Mouse (Mus musculus) liver, embryonic 12.5 days (tissue): Measurements from ENCODE around the gene Hist1h2bk. TPM values are rescaled to one million over a fixed set of nuclear protein-coding genes. Genes with fewer than 3 reads are reported as not detected.
"Not testable (repeated sequence)": the region's sequence is repeated elsewhere in the genome, so short reads cannot be mapped to it uniquely, and the experiment has no call there.

Experiments
- ATAC-seq: fragments of 200-750 bp; cut with Nextera tagmentation; 2 replicates; pipeline ENCODE4 v1.8.0; 2017; ENCODE audit warnings: moderate number of reproducible peaks, mild to moderate bottlenecking, moderate library complexity
- H3K27ac ChIP-seq: fragments of 300-500 bp; sonication (generic); 2 replicates; pipeline ENCODE4 v1.5.1; 2016; ENCODE audit warnings: mild to moderate bottlenecking
- H3K27me3 ChIP-seq: fragments of 300-500 bp; sonication (generic); replicated peaks from 2 replicates; pipeline ENCODE4 v1.6.1; 2016; ENCODE audit warnings: mild to moderate bottlenecking, moderate library complexity
- H3K36me3 ChIP-seq: fragments of 300-500 bp; sonication (generic); 2 replicates; pipeline ENCODE4 v1.6.1; 2016; ENCODE audit warnings: mild to moderate bottlenecking, moderate library complexity
- H3K4me1 ChIP-seq: fragments of 300-500 bp; sonication (generic); 2 replicates; pipeline ENCODE4 v1.6.1; 2016
- H3K4me2 ChIP-seq: fragments of 300-500 bp; sonication (generic); 2 replicates; pipeline ENCODE4 v1.6.1; 2016; ENCODE audit warnings: mild to moderate bottlenecking, moderate library complexity
- H3K4me3 ChIP-seq: fragments of 300-500 bp; sonication (generic); 2 replicates; pipeline ENCODE4 v1.5.1; 2016; ENCODE audit warnings: mild to moderate bottlenecking, moderate library complexity
- H3K9ac ChIP-seq: fragments of 300-500 bp; sonication (generic); 2 replicates; pipeline ENCODE4 v1.6.1; 2016; ENCODE audit warnings: mild to moderate bottlenecking, moderate library complexity
- H3K9me3 ChIP-seq: fragments of 300-500 bp; sonication (generic); replicated peaks from 2 replicates; pipeline ENCODE4 v1.6.1; 2016; ENCODE audit warnings: mild to moderate bottlenecking, moderate library complexity
- WGBS: fragments of 180-500 bp; shearing (Covaris S2); methylation state at CpG from one replicate; pipeline ENCODE4 v1.1.7; 2016; ENCODE audit not compliant: insufficient replicate concordance; 5-methylcytosine and 5-hydroxymethylcytosine counted together
- polyA plus RNA-seq: library from polyadenylated mRNA; unstranded; fragments of >200 nt; fragmentation: Nextera tagmentation; extraction: Ambion mirVana; gene quantifications from 2 replicates; pipeline ENCODE4 v1.2.1, GENCODE M21; 2016

Hist1h2bk gene
- polyA plus RNA-seq, 1 experiment from 2014 or later: 4.8 TPM

DNA sequence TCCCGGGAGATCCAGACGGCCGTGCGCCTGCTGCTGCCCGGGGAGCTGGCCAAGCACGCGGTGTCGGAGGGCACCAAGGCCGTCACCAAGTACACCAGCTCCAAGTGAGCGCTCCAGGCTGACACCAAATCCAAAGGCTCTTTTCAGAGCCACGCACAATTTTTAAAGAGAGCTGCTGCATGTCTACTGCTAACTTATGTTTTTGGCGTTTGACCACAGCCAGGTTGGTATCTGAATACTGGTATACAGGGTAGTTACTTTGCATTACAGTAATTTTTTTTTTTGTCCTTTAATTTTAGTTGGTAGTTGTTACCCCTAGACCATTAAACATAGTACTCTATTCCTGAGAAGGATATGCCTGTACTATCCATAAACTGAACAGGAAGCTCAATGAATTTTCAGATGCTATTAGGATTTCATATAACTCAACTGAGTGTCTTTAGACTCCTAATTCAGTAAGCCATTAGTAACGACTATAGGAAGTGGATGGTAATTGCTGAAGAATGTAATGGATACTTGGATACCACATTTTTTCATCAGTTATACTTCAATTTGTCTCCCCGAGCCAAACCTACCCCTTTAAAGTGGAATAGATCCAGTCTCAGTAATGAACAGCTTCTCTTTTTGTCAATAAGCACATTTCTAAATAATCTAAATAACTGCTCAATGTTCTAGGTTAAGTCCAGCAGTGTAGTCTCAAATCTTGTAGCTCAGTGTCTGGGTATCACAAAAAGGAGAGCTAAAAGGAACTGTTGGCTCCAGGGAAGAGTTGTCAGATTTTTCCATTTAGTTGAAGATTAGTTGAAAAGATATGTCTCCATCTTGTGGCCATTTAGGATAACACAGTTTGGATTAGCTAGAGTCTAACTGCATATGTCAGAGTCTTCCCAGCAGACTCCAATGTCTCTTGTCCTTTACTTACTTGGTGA is 8.1 kb downstream of the Hist1h2bk start:
- H3K4me3 ChIP-seq: peak overlapping the region; percentile 51
- H3K27ac ChIP-seq: peak overlapping the region; percentile 96
- H3K4me1 ChIP-seq: peaks cover 47% of the 10 kb centered on the region
- H3K36me3 ChIP-seq: no peaks in the 10 kb centered on the region
- H3K27me3 ChIP-seq: no peaks in the 10 kb centered on the region
- no peaks in the 10 kb centered on the region for H3K9me3 ChIP-seq
- peak overlapping the region; percentile 72 for H3K9ac ChIP-seq
- WGBS: 2% methylated on average over 14 of the region's 14 CpGs
- peak; percentile 20 for ATAC-seq
- peak overlapping the region; percentile 69 for H3K4me2 ChIP-seq

DNA sequence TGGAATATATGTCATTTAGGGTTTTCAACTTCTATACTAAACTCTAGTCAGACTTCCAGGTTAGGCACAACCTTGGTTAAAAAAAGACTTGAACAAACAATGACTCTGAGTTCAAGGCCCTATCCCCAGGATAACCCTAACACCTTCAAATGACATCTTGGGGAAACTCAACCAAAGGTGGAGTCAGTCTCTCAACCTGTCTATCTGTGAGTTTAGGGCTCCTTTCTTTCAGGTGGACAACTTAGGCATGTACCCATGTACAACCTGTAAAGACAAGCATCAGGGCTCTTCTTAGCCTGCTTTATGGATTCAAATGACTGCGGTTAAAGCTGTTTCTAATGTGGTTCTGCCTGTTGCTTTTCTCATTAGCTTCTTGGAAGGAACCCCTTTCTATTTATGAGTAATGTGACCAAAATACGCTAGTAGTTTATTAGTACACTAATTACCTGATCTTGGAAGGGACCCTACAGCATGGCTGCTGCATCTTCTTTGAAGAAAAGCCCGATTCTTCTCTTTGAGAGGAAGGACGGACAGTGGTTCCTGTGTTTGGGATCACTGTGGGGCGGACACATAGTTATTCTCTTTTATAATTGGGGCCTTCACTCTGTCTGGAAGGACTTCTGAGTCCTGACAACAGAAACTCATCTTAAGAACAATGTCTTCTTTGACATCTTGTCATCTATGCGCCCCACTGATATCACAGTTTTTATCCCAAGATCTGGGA is 8.9 kb downstream of the Hist1h2bk start:
- Histone ChIP-seq H3K4me2 (peak overlapping the region; percentile 69), H3K27me3 (no peaks in the 10 kb centered on the region), H3K4me1 (peaks cover 46% of the 10 kb centered on the region), H3K4me3 (peak overlapping the region; percentile 51), H3K36me3 (no peaks in the 10 kb centered on the region), H3K9ac (peak overlapping the region; percentile 72), H3K27ac (peak overlapping the region; percentile 96), H3K9me3 (no peaks in the 10 kb centered on the region)
- 84% methylated on average over 6 of the region's 6 CpGs for WGBS
- ATAC-seq: no peak

DNA sequence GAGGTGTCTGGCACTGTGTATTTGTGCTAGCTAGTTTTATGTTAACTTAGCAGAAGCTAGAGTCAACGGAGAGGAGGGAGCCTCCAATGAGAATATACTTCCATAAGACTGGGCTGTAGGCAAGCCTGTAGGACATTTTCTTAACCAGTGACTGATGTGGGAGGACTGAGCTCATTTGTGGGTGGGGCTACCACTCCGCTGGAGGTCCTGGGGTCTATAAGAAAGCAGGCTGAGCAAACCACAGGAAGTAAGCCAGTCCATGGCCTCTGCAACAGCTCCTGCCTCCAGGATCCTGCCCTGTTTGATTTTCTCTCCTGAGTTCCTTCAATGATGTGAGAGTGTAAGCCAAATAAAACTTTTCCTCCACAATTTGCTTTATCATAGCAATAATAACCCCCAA is 9.6 kb downstream of the Hist1h2bk start:
- H3K27me3 ChIP-seq: no peaks in the 10 kb centered on the region
- peaks cover 42% of the 10 kb centered on the region for H3K4me1 ChIP-seq
- H3K36me3 ChIP-seq: no peaks in the 10 kb centered on the region
- peak overlapping the region; percentile 69 for H3K4me2 ChIP-seq
- peak overlapping the region; percentile 72; the same call in 1 of the 2 replicates for H3K9ac ChIP-seq
- H3K27ac ChIP-seq: peak overlapping the region; percentile 96; the same call in 1 of the 2 replicates
- no peak overlapping the region for H3K4me3 ChIP-seq
- ATAC-seq: no peak
- WGBS: 33% methylated on average over 2 of the region's 2 CpGs
- H3K9me3 ChIP-seq: no peaks in the 10 kb centered on the region

DNA sequence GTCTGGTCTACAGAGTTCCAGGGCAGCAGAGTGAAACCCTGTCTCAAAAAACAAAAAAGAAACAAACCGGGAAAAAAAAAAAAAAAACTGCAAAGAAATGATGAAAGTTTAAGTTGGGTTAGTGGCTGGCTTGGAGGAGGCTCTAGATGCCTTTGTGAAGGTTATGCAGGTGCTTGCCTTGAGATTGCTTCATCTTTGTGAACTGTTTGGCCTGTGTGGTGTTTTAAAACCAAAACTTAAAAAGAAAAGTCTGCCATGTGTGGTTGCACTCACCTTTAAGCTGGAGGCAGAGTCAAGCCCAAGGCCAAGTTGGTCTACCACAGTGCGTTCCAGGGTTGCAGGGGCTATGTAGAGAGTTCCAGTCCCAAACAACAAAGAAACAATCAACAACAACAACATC is 13.4 kb downstream of the Hist1h2bk start:
- WGBS: 79% methylated on average over 2 of the region's 2 CpGs
- Histone ChIP-seq H3K4me3 (no peak overlapping the region), H3K9me3 (no peaks in the 10 kb centered on the region), H3K4me2 (peak overlapping the region; percentile 33), H3K4me1 (peaks cover 46% of the 10 kb centered on the region), H3K27me3 (no peaks in the 10 kb centered on the region), H3K36me3 (no peaks in the 10 kb centered on the region), H3K27ac (no peak overlapping the region), H3K9ac (no peak overlapping the region)
- ATAC-seq: no peak

DNA sequence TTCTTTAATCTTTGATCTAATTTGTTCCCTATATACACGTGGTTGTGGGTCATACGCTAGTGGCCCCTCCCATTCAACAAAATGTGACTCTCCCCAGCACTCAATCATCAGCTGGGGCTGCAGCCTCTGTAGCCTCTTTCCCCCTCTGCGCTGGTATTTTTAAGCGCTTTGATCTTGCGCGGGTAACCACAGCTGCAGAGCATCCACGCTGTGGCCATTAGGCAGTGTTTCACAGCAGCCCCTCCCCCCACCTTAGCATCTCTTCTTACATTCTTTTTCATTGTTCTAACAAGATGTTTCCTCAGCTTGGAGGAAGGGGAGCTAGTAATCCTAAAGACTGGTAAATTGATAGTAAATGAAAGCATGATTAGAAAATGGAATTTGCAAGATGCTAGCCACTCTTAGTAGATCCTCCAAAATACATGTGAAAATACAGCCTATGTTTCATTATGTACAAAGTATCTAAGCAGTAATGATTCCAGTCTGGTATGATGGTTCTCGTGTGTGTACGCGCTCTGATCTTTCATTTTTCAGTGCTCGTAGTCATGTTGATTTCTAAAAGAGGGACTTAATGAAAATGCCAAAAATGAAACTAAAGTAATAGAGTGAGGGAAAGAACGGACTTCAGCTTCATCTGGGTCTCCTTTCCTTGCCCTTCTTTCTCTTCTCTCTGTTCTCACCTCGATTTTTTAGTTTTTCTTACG is 14.2 kb downstream of the Hist1h2bk start:
- Histone ChIP-seq H3K9me3 (no peaks in the 10 kb centered on the region), H3K4me1 (peaks cover 39% of the 10 kb centered on the region), H3K4me2 (peak overlapping the region; percentile 88), H3K27ac (peak overlapping the region; percentile 80), H3K9ac (peak overlapping the region; percentile 73), H3K36me3 (no peaks in the 10 kb centered on the region), H3K27me3 (no peaks in the 10 kb centered on the region), H3K4me3 (peak overlapping the region; percentile 66)
- 0 out of 2 replicates have a peak, but pooled peaks have one; percentile 13 for ATAC-seq
- 2% methylated on average over 14 of the region's 14 CpGs for WGBS

DNA sequence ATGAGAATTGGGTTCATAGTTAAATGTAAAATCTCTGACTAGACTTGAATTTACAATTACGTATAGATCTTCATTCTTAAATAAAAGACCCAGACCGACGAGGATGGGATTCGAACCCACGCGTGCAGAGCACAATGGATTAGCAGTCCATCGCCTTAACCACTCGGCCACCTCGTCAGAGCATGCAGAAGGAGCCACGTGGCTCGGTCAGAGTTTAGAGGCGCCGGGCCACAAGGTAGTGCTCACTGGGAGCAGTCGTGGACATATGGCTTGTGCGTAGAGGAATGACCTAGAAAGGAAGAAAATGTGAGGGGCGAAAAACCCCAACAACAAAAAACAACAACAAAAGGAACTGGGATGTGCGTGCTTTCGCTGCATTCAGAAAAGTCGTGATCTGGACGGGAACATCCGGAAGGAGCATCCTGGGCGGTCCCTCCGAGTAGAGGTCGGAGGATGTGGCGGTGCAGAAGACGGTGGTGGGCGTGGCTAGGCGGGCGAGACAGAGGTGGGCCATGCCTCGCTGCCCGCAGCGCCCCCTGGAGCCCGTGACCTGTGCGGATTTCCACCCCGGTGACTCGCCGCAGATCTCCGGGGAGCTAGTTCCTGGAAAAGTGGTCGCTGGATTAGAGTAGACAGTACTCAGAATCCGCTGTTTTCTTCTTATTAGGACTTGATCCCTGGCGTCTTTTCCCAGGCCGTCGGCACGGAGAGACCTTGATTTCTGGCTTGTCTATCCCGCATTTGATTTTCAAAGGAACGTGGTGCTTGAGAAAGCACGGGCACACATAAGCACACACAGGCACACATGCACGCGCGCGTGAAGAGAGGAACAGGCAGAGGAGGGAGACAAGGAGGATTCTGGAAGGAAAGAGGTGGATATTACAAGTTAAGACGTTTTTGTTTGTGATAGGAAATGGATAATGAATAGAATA is 15.2 kb downstream of the Hist1h2bk start:
- H3K4me1 ChIP-seq: peaks cover 30% of the 10 kb centered on the region
- peak overlapping the region; percentile 66 for H3K4me3 ChIP-seq
- H3K27me3 ChIP-seq: no peaks in the 10 kb centered on the region
- ATAC-seq: peak; percentile 96
- peak overlapping the region; percentile 88 for H3K4me2 ChIP-seq
- peak overlapping the region; percentile 73 for H3K9ac ChIP-seq
- H3K9me3 ChIP-seq: no peaks in the 10 kb centered on the region
- under 1% methylated on average over 52 of the region's 52 CpGs for WGBS
- H3K36me3 ChIP-seq: no peaks in the 10 kb centered on the region
- H3K27ac ChIP-seq: peak overlapping the region; percentile 80

DNA sequence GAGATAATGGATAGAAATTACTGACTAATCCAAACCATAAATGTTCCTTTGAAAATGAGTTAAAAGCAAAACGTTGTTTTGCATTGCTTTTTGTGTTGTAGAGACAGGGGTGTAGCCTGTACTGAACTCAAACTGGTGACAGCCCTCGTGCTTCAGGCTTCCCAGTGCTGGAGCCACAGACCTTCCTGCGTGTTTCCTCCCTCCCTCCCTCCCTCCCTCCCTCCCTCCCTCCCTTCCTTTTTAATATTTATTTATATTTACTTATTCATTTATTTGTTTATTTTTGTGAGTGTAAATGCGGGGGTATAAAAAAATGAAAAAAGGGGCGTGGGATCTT is 15.8 kb downstream of the Hist1h2bk start:
- Histone ChIP-seq H3K9ac (peak overlapping the region; percentile 73), H3K36me3 (no peaks in the 10 kb centered on the region), H3K4me3 (peak overlapping the region; percentile 66), H3K27me3 (no peaks in the 10 kb centered on the region), H3K4me2 (peak overlapping the region; percentile 88), H3K4me1 (peaks cover 26% of the 10 kb centered on the region), H3K9me3 (no peaks in the 10 kb centered on the region), H3K27ac (peak overlapping the region; percentile 80; the same call in 1 of the 2 replicates)
- 14% methylated on average over 5 of the region's 5 CpGs for WGBS
- no peak for ATAC-seq

DNA sequence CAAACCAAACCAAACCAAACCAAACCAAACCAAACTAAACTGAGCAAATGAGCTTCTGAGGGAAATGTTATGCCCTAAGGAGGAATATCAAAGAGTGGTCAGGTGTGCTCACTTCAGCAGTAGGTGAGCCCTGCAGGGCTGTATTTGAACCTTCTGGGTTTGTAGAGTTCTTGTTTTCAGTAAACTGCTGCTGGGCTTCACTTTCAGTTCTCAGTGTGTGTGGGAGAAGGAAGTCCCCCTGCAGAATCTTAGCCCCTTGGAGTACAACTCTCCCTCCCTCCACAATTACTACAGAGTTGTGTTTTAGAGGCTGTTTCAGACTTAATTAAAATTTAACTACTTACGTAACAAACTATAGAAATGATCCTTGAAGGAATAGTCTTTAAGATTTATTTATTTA is 18.1 kb downstream of the Hist1h2bk start:
- no peak for ATAC-seq
- WGBS: 73% methylated on average over 1 of the region's 1 CpGs
- Histone ChIP-seq H3K9me3 (no peaks in the 10 kb centered on the region), H3K36me3 (no peaks in the 10 kb centered on the region), H3K27me3 (no peaks in the 10 kb centered on the region), H3K27ac (no peak overlapping the region), H3K9ac (no peak overlapping the region), H3K4me3 (no peak overlapping the region), H3K4me1 (peaks cover 22% of the 10 kb centered on the region), H3K4me2 (no peak overlapping the region)

DNA sequence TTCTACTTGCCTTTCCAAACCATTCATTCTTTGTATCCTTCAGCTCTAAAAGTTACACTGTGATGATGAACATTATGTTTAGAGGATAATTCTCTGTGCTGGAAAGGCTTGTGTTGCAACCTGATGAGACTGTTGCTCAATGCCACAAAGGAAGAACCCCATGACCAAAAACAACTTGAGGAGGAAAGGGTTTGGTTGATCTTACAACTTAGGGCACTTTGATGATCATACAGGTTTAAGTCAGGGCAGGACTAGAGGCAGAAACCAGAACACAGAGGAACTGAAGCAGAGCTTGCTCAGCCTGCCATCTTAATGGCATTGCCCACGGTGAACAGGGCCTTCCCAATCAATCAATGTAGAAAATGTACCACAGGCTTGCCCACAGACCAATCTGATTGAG is 25.8 kb downstream of the Hist1h2bk start:
- Histone ChIP-seq H3K4me2 (no peak overlapping the region), H3K4me1 (no peaks in the 10 kb centered on the region), H3K27ac (no peak overlapping the region), H3K9ac (no peak overlapping the region), H3K36me3 (no peaks in the 10 kb centered on the region), H3K9me3 (no peaks in the 10 kb centered on the region), H3K4me3 (no peak overlapping the region), H3K27me3 (no peaks in the 10 kb centered on the region)
- no peak for ATAC-seq
- whole genome bisulfite sequencing: 28% methylated on average over 1 of the region's 1 CpGs

DNA sequence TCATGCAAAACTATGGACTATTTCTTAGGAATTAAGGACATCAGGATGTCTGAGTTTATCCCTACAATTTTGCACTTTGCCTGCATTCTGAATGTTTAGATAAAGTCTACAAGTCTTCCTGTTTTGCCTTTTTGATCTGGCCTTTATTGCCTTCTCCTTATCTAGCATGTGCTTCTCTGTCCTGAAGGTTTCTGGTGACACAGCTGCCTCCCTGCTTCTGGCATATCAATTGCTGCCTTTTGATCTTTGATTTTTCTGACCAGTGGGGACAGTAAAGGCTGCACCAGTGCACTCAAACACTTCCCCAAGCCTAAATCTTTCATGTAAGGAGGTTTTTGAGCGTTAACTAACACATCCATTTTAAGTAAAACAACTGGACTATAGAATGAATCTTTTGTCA is 27.8 kb downstream of the Hist1h2bk start:
- H3K36me3 ChIP-seq: no peaks in the 10 kb centered on the region
- H3K9me3 ChIP-seq: no peaks in the 10 kb centered on the region
- no peaks in the 10 kb centered on the region for H3K27me3 ChIP-seq
- no peak overlapping the region for H3K4me2 ChIP-seq
- H3K27ac ChIP-seq: no peak overlapping the region
- no peak overlapping the region for H3K9ac ChIP-seq
- WGBS: 53% methylated on average over 1 of the region's 1 CpGs
- no peak for ATAC-seq
- H3K4me1 ChIP-seq: no peaks in the 10 kb centered on the region
- no peak overlapping the region for H3K4me3 ChIP-seq

DNA sequence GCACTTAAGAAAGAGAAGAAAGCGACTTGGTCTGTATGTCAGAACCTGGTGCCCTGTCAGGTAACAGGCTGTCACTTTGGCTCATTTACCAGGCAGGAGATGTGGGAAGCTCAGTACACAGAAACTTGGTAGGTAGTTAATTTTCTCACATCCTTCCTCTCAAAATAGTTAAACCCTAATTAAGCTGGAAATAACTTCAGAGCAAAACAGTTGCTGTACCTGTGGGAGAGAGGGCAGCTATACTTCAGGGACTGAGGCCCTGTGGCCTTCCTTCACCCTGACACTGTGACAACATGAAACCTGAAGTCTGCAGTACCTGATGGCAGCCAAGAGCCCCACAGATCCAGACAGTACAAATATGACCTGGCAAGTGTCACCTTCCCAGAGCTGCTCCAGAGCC is 48.5 kb downstream of the Hist1h2bk start, which contains the start of gene Vmn1r188:
Gene Vmn1r188, plus strand, starts transcription at position 301 of the 400 bp plus-strand sequence.
- H3K9me3 ChIP-seq, ATAC-seq, H3K4me3 ChIP-seq, H3K4me2 ChIP-seq, H3K9ac ChIP-seq, H3K4me1 ChIP-seq, H3K36me3 ChIP-seq, H3K27ac ChIP-seq, H3K27me3 ChIP-seq: not testable (repeated sequence)
- WGBS: 77% methylated on average over 1 of the region's 1 CpGs
